Mouse (Mus musculus): ENCODE measurements around the gene Sectm1b.
"Not testable (repeated sequence)": the region's sequence is repeated elsewhere in the genome, so short reads cannot be mapped to it uniquely, and the experiment has no call there.

Sectm1b gene

GRCm38 (mm10) chr11:121063379-121063778 lies at the start of gene Sectm1b:
Gene Sectm1b, minus strand, starts transcription at chr11:121063569.
- DNase-seq: no peak

GRCm38 (mm10) chr11:121112091-121112775 lies 48.9 kb upstream of the Sectm1b start:
- peak; percentile 71 to 77 for DNase-seq

GRCm38 (mm10) chr11:121111601-121112000 lies 48.2 kb upstream of the Sectm1b start:
- no peak for DNase-seq

GRCm38 (mm10) chr11:121111051-121111450 lies 47.7 kb upstream of the Sectm1b start:
- DNase-seq: no peak

- DNase-seq: peak; percentile 34 to 36
Measured at GRCm38 (mm10) chr11:121109986-121110385, 46.6 kb upstream of the Sectm1b start.

GRCm38 (mm10) chr11:121108061-121108460 lies 44.7 kb upstream of the Sectm1b start:
- no peak for DNase-seq

- DNase-seq: not testable (repeated sequence)
Measured at GRCm38 (mm10) chr11:121107242-121107641, 43.9 kb upstream of the Sectm1b start.

GRCm38 (mm10) chr11:121101124-121101805 lies 37.9 kb upstream of the Sectm1b start:
- DNase-seq: no peak

GRCm38 (mm10) chr11:121100692-121101091 lies 37.3 kb upstream of the Sectm1b start:
- DNase-seq: no peak

GRCm38 (mm10) chr11:121099762-121100161 lies 36.4 kb upstream of the Sectm1b start:
- DNase-seq: no peak

GRCm38 (mm10) chr11:121092606-121093585 lies 29.5 kb upstream of the Sectm1b start:
- no peak for DNase-seq

- DNase-seq: no peak
Measured at GRCm38 (mm10) chr11:121090943-121091342, 27.6 kb upstream of the Sectm1b start.

- no peak for DNase-seq
Measured at GRCm38 (mm10) chr11:121089756-121090546, 26.6 kb upstream of the Sectm1b start.

- DNase-seq: no peak
Measured at GRCm38 (mm10) chr11:121088997-121089396, 25.6 kb upstream of the Sectm1b start.

GRCm38 (mm10) chr11:121086296-121086695 lies 22.9 kb upstream of the Sectm1b start:
- no peak for DNase-seq

- no peak for DNase-seq
Measured at GRCm38 (mm10) chr11:121085181-121085580, 21.8 kb upstream of the Sectm1b start.

GRCm38 (mm10) chr11:121082857-121083500 lies 19.6 kb upstream of the Sectm1b start:
- DNase-seq: no peak

- no peak for DNase-seq
Measured at GRCm38 (mm10) chr11:121082250-121082649, 18.9 kb upstream of the Sectm1b start.

- no peak for DNase-seq
Measured at GRCm38 (mm10) chr11:121081120-121081519, 17.8 kb upstream of the Sectm1b start, which contains the start of gene Sectm1a. Gene Sectm1a, minus strand, starts transcription at chr11:121081220.

- DNase-seq: no peak
Measured at GRCm38 (mm10) chr11:121080330-121080729, 17.0 kb upstream of the Sectm1b start.

- DNase-seq: no peak
Measured at GRCm38 (mm10) chr11:121075655-121076054, 12.3 kb upstream of the Sectm1b start.

GRCm38 (mm10) chr11:121069662-121070061 lies 6.3 kb upstream of the Sectm1b start:
- DNase-seq: not testable (repeated sequence)

All from cerebellum, adult 18-20 months (tissue).